Mouse (Mus musculus) kidney, embryonic 15.5 days (tissue): ENCODE data around the gene Stat4. TPM values are rescaled to one million over a fixed set of nuclear protein-coding genes. Genes with fewer than 3 reads are reported as not detected.

ENCODE experiments used
- ATAC-seq: fragments of 200-750 bp; cut with Nextera tagmentation; replicated peaks from 2 replicates; pipeline ENCODE4 v1.8.0; 2017; ENCODE audit warnings: moderate TSS enrichment; ENCODE audit not compliant: low FRiP score
- H3K27ac ChIP-seq: fragments of 300-500 bp; sonication (generic); 2 replicates; pipeline ENCODE4 v1.5.1; 2015; ENCODE audit warnings: mild to moderate bottlenecking, inconsistent platforms
- H3K27me3 ChIP-seq: fragments of 300-500 bp; sonication (generic); 2 replicates; pipeline ENCODE4 v1.6.1; 2015; ENCODE audit warnings: inconsistent platforms
- H3K36me3 ChIP-seq: fragments of 300-500 bp; sonication (generic); 2 replicates; pipeline ENCODE4 v1.6.1; 2015; ENCODE audit warnings: inconsistent platforms
- H3K4me1 ChIP-seq: fragments of 300-500 bp; sonication (generic); 2 replicates; pipeline ENCODE4 v1.6.1; 2015; ENCODE audit warnings: inconsistent platforms
- H3K4me2 ChIP-seq: fragments of 300-500 bp; sonication (generic); 2 replicates; pipeline ENCODE4 v1.6.1; 2015; ENCODE audit warnings: moderate library complexity, mild to moderate bottlenecking, inconsistent platforms
- H3K4me3 ChIP-seq: fragments of 300-500 bp; sonication (generic); replicated peaks from 2 replicates; pipeline ENCODE4 v1.5.1; 2015; ENCODE audit warnings: mild to moderate bottlenecking, inconsistent platforms
- H3K9ac ChIP-seq: fragments of 300-500 bp; sonication (generic); 2 replicates; pipeline ENCODE4 v1.6.1; 2015; ENCODE audit warnings: mild to moderate bottlenecking, inconsistent platforms
- H3K9me3 ChIP-seq: fragments of 300-500 bp; sonication (generic); replicated peaks from 2 replicates; pipeline ENCODE4 v1.6.1; 2016; ENCODE audit warnings: inconsistent platforms
- WGBS: fragments of 180-500 bp; shearing (Covaris S2); methylation state at CpG from one replicate; pipeline ENCODE4 v1.1.7; 2015; ENCODE audit warnings: mixed read lengths; 5-methylcytosine and 5-hydroxymethylcytosine counted together
- polyA plus RNA-seq: library from polyadenylated mRNA; unstranded; fragments of >200 nt; fragmentation: Nextera tagmentation; extraction: Ambion mirVana; gene quantifications from 2 replicates; pipeline ENCODE4 v1.2.1, GENCODE M21; 2015

The Stat4 gene
- polyA plus RNA-seq, 1 experiment from 2014 or later: 1.6 TPM

DNA sequence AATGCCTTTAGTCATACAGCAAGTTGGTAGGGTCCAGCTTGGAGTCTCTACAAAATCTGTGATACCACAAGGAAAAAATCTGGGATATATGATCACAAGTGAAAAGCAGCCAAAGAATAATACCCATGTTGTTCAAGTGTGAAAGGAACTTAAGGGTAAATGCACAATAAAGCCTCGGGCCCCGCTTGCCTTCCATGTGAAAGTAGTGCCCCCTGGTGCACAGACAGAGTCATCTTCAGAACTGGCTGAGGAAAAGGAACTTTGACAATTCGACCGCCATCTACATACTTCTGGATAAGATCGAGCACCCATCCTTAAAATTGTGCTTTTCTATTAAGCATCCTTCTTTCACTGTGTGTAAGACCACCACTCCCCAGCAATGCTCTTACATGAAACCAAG, 11.6 kb downstream of the Stat4 start:
- no peak overlapping the region for H3K27ac ChIP-seq
- H3K27me3 ChIP-seq: no peaks in the 10 kb centered on the region
- no peak overlapping the region for H3K9ac ChIP-seq
- no peak for ATAC-seq
- 54% methylated on average over 5 of the region's 5 CpGs for WGBS
- no peaks in the 10 kb centered on the region for H3K36me3 ChIP-seq
- peaks cover 6% of the 10 kb centered on the region; the same call in 1 of the 2 replicates for H3K4me1 ChIP-seq
- no peak overlapping the region for H3K4me3 ChIP-seq
- no peak overlapping the region for H3K4me2 ChIP-seq
- no peaks in the 10 kb centered on the region for H3K9me3 ChIP-seq

DNA sequence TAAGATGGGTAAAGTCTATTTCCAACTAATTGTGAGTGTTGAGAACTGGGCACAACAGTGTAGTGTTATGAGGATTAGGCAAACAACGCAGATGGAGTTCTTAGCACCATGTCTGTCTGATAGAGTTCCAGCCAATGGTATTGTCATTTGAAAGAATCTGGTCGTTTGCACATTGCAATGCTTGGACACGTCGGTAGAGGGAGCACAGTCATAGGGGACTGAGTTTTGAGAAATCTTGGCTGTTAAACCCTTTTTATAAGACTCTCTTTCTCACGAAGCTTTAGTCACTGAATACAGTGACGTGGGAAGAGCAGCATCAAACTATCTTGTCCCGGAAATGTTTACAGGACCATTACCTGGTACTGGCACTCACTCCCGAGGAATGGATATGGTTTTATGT, 17.1 kb downstream of the Stat4 start:
- Histone ChIP-seq H3K9ac (no peak overlapping the region), H3K36me3 (no peaks in the 10 kb centered on the region), H3K27me3 (no peaks in the 10 kb centered on the region), H3K4me2 (no peak overlapping the region), H3K4me3 (no peak overlapping the region), H3K9me3 (no peaks in the 10 kb centered on the region), H3K27ac (no peak overlapping the region), H3K4me1 (peaks cover 8% of the 10 kb centered on the region)
- WGBS: 27% methylated on average over 8 of the region's 8 CpGs
- 0 out of 2 replicates have a peak, but pooled peaks have one; percentile 46 for ATAC-seq

DNA sequence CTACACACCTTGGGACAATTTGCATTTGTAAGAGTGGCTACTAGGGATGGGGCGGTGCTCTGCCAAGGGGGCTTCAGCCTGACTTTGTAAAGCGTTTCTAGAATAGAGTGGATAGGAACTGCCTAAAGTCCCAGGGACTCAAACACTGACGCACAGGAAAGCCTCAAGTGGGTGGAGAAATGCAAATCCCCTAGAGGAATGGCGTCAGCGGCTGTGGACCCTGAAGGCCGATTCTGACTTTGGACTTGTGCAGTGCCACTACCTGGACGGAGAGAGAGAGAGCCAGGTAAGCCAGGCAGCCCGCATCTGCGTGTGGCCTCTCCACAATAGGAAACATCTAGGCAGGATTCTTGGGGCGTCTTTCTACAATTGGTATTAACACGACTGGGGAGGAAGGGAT, 21.5 kb downstream of the Stat4 start:
- peak; percentile 54; the same call in 1 of the 2 replicates for ATAC-seq
- Histone ChIP-seq H3K4me1 (peaks cover 8% of the 10 kb centered on the region), H3K27ac (no peak overlapping the region), H3K9ac (peak overlapping the region; percentile 29; the same call in 1 of the 2 replicates), H3K36me3 (no peaks in the 10 kb centered on the region), H3K4me2 (peak overlapping the region; percentile 71), H3K4me3 (peak overlapping the region; percentile 43), H3K27me3 (no peaks in the 10 kb centered on the region), H3K9me3 (no peaks in the 10 kb centered on the region)
- WGBS: 5% methylated on average over 11 of the region's 11 CpGs

DNA sequence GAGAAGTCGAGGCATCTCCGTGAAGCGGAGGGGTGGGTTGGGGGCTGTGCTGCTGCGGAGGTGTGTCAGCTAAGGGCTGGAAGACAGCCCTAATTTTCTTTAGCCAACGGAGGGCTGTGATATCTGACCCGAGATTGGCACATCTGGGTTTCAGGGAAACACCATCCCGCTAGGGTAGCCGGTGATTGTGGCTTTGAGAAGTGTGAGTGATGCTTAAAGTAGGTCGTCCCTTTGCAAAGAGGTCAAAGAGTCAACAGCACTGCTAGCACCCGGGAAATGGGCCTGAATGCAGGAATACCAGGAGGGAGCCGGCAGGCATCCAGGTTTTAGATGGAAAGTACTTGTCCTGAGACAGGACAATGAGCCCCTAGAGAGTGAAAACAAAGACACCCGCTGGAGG, 22.0 kb downstream of the Stat4 start:
- Histone ChIP-seq H3K27ac (no peak overlapping the region), H3K9ac (peak overlapping the region; percentile 29; the same call in 1 of the 2 replicates), H3K4me3 (peak overlapping the region; percentile 43), H3K4me1 (peaks cover 8% of the 10 kb centered on the region), H3K4me2 (peak overlapping the region; percentile 71), H3K9me3 (no peaks in the 10 kb centered on the region), H3K27me3 (no peaks in the 10 kb centered on the region), H3K36me3 (no peaks in the 10 kb centered on the region)
- 6% methylated on average over 12 of the region's 12 CpGs for WGBS
- no peak for ATAC-seq

DNA sequence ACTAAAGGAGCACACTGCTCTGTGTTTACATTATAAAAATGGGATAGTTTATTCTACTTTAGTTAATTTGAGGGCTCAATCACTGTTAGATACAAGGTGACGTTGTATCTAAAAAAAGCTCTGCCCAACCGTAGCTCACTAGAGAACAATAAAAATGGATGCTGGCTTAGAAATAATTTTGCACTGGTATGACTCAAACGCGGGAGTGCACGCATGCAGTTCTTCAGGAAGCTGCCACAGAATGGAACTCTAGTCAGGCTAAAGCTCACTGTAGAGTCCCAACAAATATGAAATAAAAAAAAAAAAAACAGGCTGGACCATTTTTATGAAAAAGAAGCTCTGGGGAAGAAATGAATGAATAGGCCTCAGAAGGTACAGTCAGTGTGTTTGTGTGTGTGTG, 23.8 kb downstream of the Stat4 start:
- H3K4me1 ChIP-seq: peaks cover 8% of the 10 kb centered on the region
- no peak overlapping the region for H3K9ac ChIP-seq

DNA sequence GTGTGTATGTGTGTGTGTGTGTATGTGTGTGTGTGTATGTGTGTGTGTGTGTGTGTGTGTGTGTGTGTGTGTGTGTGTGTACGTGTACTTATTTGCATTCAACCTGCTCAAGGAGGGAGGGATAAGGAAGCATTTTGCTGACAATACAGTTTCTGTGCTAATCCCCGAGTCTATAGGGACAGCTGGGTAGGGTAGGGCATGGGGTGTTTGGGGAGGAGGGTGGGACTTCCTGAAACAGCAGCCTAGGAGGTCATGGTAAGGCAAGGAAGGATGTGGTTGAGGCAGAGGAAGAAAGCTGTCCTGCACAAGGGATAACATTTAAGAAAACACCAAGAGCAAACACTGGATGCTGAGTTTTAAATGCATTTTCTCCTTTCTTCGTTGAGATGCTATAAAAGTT, 24.3 kb downstream of the Stat4 start:
- H3K27ac ChIP-seq: no peak overlapping the region
- H3K27me3 ChIP-seq: no peaks in the 10 kb centered on the region
- no peak overlapping the region for H3K9ac ChIP-seq
- H3K36me3 ChIP-seq: no peaks in the 10 kb centered on the region
- no peak overlapping the region for H3K4me3 ChIP-seq
- 62% methylated on average over 2 of the region's 3 CpGs for WGBS
- ATAC-seq: no peak
- no peak overlapping the region for H3K4me2 ChIP-seq
- peaks cover 8% of the 10 kb centered on the region for H3K4me1 ChIP-seq
- H3K9me3 ChIP-seq: no peaks in the 10 kb centered on the region

More for the DNA sequence above, 23.8 kb downstream of the Stat4 start:
- no peak for ATAC-seq
- no peak overlapping the region for H3K27ac ChIP-seq
- no peaks in the 10 kb centered on the region for H3K9me3 ChIP-seq
- H3K4me3 ChIP-seq: no peak overlapping the region
- H3K36me3 ChIP-seq: no peaks in the 10 kb centered on the region
- WGBS: 89% methylated on average over 5 of the region's 5 CpGs
- H3K4me2 ChIP-seq: no peak overlapping the region
- H3K27me3 ChIP-seq: no peaks in the 10 kb centered on the region

DNA sequence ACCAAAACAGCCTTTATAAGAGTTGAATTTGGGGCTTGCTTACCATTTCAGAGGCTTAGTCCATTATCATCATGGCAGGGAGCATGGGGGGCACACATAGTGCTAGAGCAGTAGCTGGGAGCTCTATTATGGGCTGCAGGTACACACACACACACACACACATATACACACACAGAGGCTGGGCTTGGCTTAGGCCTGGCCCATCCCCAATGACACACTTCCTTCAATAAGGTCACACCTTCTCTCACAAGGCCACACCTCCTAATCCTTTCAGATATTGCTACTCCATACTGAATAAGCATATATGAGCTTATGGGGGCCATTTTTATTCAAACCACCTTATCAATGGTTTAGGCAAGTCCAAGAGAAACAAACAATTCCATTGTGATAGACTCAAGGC, 25.3 kb downstream of the Stat4 start:
- no peak for ATAC-seq
- Histone ChIP-seq H3K4me2 (no peak overlapping the region), H3K36me3 (no peaks in the 10 kb centered on the region)

DNA sequence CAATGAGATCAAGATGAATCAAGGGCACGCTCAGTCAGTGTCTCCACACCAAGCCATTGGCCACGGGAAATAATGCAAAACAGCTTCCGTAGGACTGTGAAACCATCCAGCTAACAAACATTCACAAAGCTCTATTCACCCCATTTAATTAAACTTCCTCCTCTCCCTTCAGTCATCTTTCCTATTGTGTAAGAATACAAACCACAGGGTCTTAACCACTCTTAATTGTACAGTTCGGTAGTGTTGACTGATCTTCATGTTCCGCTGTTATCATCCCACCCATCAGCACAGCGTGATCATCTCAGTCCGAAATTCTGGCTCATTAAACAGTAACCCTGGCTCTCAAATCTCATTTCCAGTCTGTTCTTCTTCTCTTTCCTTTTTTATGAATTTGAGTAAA, 25.8 kb downstream of the Stat4 start:
- no peak overlapping the region for H3K4me2 ChIP-seq
- no peak for ATAC-seq
- no peak overlapping the region for H3K27ac ChIP-seq
- no peaks in the 10 kb centered on the region for H3K27me3 ChIP-seq
- 85% methylated on average over 7 of the region's 7 CpGs for WGBS
- H3K4me1 ChIP-seq: peaks cover 8% of the 10 kb centered on the region
- no peaks in the 10 kb centered on the region for H3K36me3 ChIP-seq
- no peak overlapping the region for H3K9ac ChIP-seq
- H3K4me3 ChIP-seq: no peak overlapping the region
- H3K9me3 ChIP-seq: no peaks in the 10 kb centered on the region

More for the DNA sequence above, 25.3 kb downstream of the Stat4 start:
- Histone ChIP-seq H3K9ac (no peak overlapping the region), H3K4me3 (no peak overlapping the region), H3K9me3 (no peaks in the 10 kb centered on the region), H3K27me3 (no peaks in the 10 kb centered on the region), H3K27ac (no peak overlapping the region), H3K4me1 (peaks cover 8% of the 10 kb centered on the region)

DNA sequence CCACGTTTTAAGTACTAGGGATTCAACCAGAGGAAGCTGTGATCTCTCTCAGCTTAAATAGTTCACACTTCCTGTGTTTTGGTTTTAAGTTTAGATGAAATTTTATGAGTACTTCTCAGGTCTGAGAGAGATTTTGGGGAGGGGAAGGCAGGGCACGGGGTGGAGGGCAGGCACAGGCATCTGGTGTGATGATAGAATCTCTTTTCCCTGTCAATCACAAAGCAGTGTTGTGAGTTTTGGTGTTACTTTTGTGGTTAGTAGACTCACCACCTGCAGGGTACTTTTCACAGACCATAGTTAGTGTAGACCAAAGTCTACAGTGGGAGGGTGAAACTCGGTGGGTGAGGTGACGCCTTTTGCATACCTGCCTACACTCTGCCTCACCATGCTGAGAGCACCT, 32.7 kb downstream of the Stat4 start:
- Histone ChIP-seq H3K27me3 (no peaks in the 10 kb centered on the region), H3K4me1 (no peaks in the 10 kb centered on the region), H3K9ac (no peak overlapping the region), H3K36me3 (no peaks in the 10 kb centered on the region), H3K27ac (no peak overlapping the region), H3K4me3 (no peak overlapping the region), H3K4me2 (no peak overlapping the region), H3K9me3 (no peaks in the 10 kb centered on the region)
- 72% methylated on average over 4 of the region's 4 CpGs for WGBS
- ATAC-seq: no peak

DNA sequence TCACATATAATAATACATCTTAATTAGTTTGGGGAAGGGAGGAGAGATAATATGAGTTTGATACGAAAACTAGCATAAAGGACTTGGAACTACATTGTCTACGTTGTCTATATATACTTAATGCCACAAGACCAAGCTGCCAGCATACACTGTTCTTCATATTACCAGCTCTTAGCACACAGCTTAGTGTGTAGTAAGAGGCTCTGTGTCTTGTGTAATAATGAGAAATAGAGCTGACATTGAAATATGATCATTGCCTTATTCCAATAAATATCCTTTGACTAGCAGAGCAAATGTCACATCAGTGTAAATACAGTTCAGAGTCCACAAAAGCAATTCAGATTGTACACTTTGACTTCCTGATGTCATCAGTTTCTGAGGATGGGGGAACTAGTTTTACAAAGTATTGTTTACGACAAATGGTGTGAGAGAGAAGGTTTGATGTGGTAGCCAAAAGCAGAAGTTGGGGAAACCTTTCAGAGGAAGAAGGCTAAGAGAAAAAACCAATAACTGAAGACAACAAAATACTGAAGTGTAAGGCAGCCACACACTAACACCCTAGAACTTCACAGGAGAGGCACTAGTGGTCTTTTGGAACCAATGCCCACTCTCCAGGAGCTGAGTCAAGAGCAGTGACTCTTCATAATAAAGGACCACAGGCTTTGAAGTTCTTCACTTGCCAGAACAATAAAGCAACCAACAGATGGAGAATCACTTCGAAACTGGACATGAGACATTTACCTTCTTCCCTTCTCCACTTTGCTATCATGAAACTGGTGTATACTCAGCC, 35.2 kb downstream of the Stat4 start:
- ATAC-seq: no peak
- no peak overlapping the region for H3K9ac ChIP-seq
- no peak overlapping the region for H3K4me2 ChIP-seq
- WGBS: 81% methylated on average over 4 of the region's 4 CpGs
- H3K9me3 ChIP-seq: no peaks in the 10 kb centered on the region
- no peaks in the 10 kb centered on the region for H3K4me1 ChIP-seq
- H3K27me3 ChIP-seq: no peaks in the 10 kb centered on the region
- H3K36me3 ChIP-seq: no peaks in the 10 kb centered on the region
- no peak overlapping the region for H3K27ac ChIP-seq
- no peak overlapping the region for H3K4me3 ChIP-seq

DNA sequence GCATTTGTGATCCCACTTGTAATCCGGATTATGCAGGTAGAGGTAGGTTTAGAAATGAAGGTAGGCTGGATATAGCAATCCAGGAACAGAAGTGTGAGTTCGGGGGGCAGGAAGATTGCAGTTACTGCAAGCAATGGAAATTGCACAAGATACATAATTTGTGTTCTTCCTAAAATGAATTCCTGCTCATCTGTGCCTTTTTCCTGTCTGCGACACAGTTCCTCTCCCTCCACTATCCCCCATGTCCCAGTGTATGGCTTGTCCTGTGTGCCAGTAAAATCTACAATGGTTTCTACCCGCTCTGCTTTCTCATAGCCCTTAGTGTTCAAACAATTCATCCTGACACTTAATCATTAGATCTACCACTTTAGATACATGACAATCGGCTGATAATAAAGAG, 41.7 kb downstream of the Stat4 start:
- no peaks in the 10 kb centered on the region for H3K9me3 ChIP-seq
- no peaks in the 10 kb centered on the region for H3K27me3 ChIP-seq
- no peak overlapping the region for H3K27ac ChIP-seq
- H3K4me1 ChIP-seq: no peaks in the 10 kb centered on the region
- H3K4me3 ChIP-seq: no peak overlapping the region
- ATAC-seq: no peak
- H3K4me2 ChIP-seq: no peak overlapping the region
- no peak overlapping the region for H3K9ac ChIP-seq
- no peaks in the 10 kb centered on the region for H3K36me3 ChIP-seq
- 92% methylated on average over 5 of the region's 5 CpGs for WGBS

DNA sequence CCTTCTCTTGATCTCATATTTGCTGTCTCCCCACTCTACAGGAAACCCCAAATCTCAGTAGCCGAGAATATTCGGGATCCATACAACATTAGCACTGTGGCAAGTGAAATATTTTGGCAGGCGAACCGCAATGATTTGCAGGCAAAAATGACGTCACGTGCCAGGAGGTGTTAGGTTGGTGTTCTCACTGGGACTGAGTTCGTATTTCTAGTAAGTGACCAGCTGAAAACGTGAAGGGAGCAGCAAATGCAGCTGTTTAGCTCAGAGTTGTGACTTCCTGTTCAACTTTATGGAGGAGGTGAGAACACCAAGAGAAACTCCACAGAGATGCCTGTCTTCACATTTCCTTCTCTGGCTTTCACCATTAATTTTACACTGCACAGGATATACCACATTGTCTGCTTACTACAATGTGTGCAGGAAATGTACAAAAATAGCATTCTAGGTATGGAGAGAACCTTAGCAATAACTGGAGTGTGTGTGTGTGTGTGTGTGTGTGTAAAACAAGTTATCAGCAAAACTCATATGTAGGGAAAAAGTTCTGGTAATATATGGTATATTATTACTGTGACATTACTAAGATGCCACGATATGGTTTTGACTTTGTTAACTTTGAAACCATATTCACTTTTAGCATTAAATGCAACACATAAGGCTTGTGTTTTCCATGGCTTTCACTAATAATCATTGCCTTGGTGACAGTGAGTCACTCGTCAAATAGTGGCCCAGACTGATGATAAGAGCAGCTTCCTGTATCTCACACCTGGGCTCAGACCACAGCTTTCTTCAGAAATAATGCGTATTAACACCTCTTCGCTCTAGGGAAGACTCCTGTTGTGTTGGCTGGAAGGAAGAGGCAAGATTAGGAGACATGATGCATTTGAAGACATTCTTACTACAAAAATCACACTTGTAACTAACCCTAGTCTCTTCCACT, 48.1 kb downstream of the Stat4 start:
- Histone ChIP-seq H3K9ac (no peak overlapping the region), H3K4me3 (no peak overlapping the region), H3K4me1 (no peaks in the 10 kb centered on the region), H3K4me2 (no peak overlapping the region), H3K27ac (no peak overlapping the region; the same call in 1 of the 2 replicates), H3K27me3 (no peaks in the 10 kb centered on the region), H3K36me3 (no peaks in the 10 kb centered on the region), H3K9me3 (no peaks in the 10 kb centered on the region)
- 75% methylated on average over 12 of the region's 12 CpGs for WGBS
- ATAC-seq: no peak
